Mouse (Mus musculus): Measurements from ENCODE around the gene Cdc42bpg.
"Not testable (repeated sequence)": the region's sequence is repeated elsewhere in the genome, so short reads cannot be mapped to it uniquely, and the experiment has no call there.

Cdc42bpg gene

GRCm38 (mm10) chr19:6296551-6297210 is 9.6 kb upstream of the Cdc42bpg start:
- DNase-seq (ENCODE audit: low spot score in 2 of 2), result no peak

GRCm38 (mm10) chr19:6297641-6298040 is 8.6 kb upstream of the Cdc42bpg start:
- peak in 1 of 2 experiments; percentile 60 for DNase-seq (ENCODE audit: low spot score in 2 of 2)

GRCm38 (mm10) chr19:6299003-6299402 is 7.3 kb upstream of the Cdc42bpg start:
- DNase-seq (ENCODE audit: low spot score in 2 of 2), result no peak

- no peak for DNase-seq (ENCODE audit: low spot score in 2 of 2)
These were observed 6.6 kb upstream of the Cdc42bpg start for GRCm38 (mm10) chr19:6299450-6300267.

- DNase-seq (ENCODE audit: low spot score in 2 of 2), result peak; percentile 76 to 80
These were observed 5.8 kb upstream of the Cdc42bpg start for GRCm38 (mm10) chr19:6300402-6300841.

GRCm38 (mm10) chr19:6302114-6302513 is 4.1 kb upstream of the Cdc42bpg start:
- DNase-seq (ENCODE audit: low spot score in 2 of 2), result no peak

GRCm38 (mm10) chr19:6302522-6302921 is 3.7 kb upstream of the Cdc42bpg start:
- no peak for DNase-seq (ENCODE audit: low spot score in 2 of 2)

GRCm38 (mm10) chr19:6303831-6304230 is 2.4 kb upstream of the Cdc42bpg start:
- no peak for DNase-seq (ENCODE audit: low spot score in 2 of 2)

GRCm38 (mm10) chr19:6304787-6305516 is 1.3 kb upstream of the Cdc42bpg start:
- DNase-seq (ENCODE audit: low spot score in 2 of 2), result peak; percentile 94 to 98

GRCm38 (mm10) chr19:6305517-6306115 is 640 bp upstream of the Cdc42bpg start:
- no peak for DNase-seq (ENCODE audit: low spot score in 2 of 2)

- DNase-seq (ENCODE audit: low spot score in 2 of 2), result peak; percentile 83 to 95
These were observed 330 bp downstream of the Cdc42bpg start for GRCm38 (mm10) chr19:6306586-6306985.

GRCm38 (mm10) chr19:6307733-6308531 is 1.7 kb downstream of the Cdc42bpg start:
- no peak for DNase-seq (ENCODE audit: low spot score in 2 of 2)

- no peak for DNase-seq (ENCODE audit: low spot score in 2 of 2)
These were observed 3.9 kb downstream of the Cdc42bpg start for GRCm38 (mm10) chr19:6310181-6310580.

- DNase-seq (ENCODE audit: low spot score in 2 of 2), result not testable (repeated sequence)
These were observed 5.5 kb downstream of the Cdc42bpg start for GRCm38 (mm10) chr19:6311783-6312182.

GRCm38 (mm10) chr19:6313796-6314195 is 7.5 kb downstream of the Cdc42bpg start:
- no peak for DNase-seq (ENCODE audit: low spot score in 2 of 2)

- DNase-seq (ENCODE audit: low spot score in 2 of 2), result no peak
These were observed 8.3 kb downstream of the Cdc42bpg start for GRCm38 (mm10) chr19:6314513-6314912.

GRCm38 (mm10) chr19:6315573-6315972 is 9.3 kb downstream of the Cdc42bpg start:
- DNase-seq (ENCODE audit: low spot score in 2 of 2), result no peak

- DNase-seq (ENCODE audit: low spot score in 2 of 2), result no peak
These were observed 11.9 kb downstream of the Cdc42bpg start for GRCm38 (mm10) chr19:6318145-6318544.

- DNase-seq (ENCODE audit: low spot score in 2 of 2), result no peak
These were observed 15.1 kb downstream of the Cdc42bpg start for GRCm38 (mm10) chr19:6321358-6321757.

GRCm38 (mm10) chr19:6321786-6322621 is 15.7 kb downstream of the Cdc42bpg start:
- DNase-seq (ENCODE audit: low spot score in 2 of 2), result no peak
